Mouse (Mus musculus): ENCODE data around the gene Cfdp1.

GRCm38 (mm10) chr8:111808006-111808405 is 46.1 kb downstream of the Cfdp1 start:
- TF ChIP-seq ZNF384 (IDR thresholded peaks at IDR 0.05; ENCODE audit: low read depth, low read length) (no peak), HCFC1 (IDR thresholded peaks at IDR 0.05; ENCODE audit: borderline replicate concordance, insufficient read depth, low read length) (no peak)
